Mouse (Mus musculus): ENCODE results near the gene Ralb. TPM values are rescaled to one million over a fixed set of nuclear protein-coding genes. Genes with fewer than 3 reads are reported as not detected.

The Ralb gene
- polyA plus RNA-seq, 2 experiments = 49.4 to 110 TPM

- TF ChIP-seq POLR2A (IDR thresholded peaks at IDR 0.05; ENCODE audit: borderline replicate concordance, extremely low read depth, insufficient read depth, insufficient read length) = no peak
- H3K9ac ChIP-seq (ENCODE audit: low read depth, low read length, severe bottlenecking) = no peak overlapping the region
- H3K4me1 ChIP-seq (ENCODE audit: control insufficient read depth, insufficient read depth, low read length) = peaks cover 38% of the 10 kb centered on the region
- DNase-seq (ENCODE audit: low spot score) (peak; percentile 47), ATAC-seq (ENCODE audit: low FRiP score, low read depth) (peak; percentile 58)
- no peaks in the 10 kb centered on the region for H3K36me3 ChIP-seq (ENCODE audit: control insufficient read depth, insufficient read depth, low read length)
- no peaks in the 10 kb centered on the region for H3K27me3 ChIP-seq (ENCODE audit: control insufficient read depth, insufficient read depth, low read length)
- no peak overlapping the region for H3K27ac ChIP-seq (replicated peaks; ENCODE audit: low read depth, low read length)
- WGBS = 42% methylated on average over 2 of the region's 2 CpGs
- no peak overlapping the region for H3K4me3 ChIP-seq (replicated peaks; ENCODE audit: low read length)
- H3K9me3 ChIP-seq (ENCODE audit: control insufficient read depth, low read length) = no peaks in the 10 kb centered on the region
- H3K4me2 ChIP-seq (replicated peaks; ENCODE audit: low read depth, low read length, severe bottlenecking) = no peak overlapping the region
These were observed 10.4 kb downstream of the Ralb start for GRCm38 (mm10) chr1:119494024-119494711.

GRCm38 (mm10) chr1:119492505-119492904 lies 12.1 kb downstream of the Ralb start:
- peak overlapping the region; percentile 12; the same call in 1 of the 2 replicates for H3K9ac ChIP-seq (ENCODE audit: low read depth, low read length, severe bottlenecking)
- TF ChIP-seq POLR2A (IDR thresholded peaks at IDR 0.05; ENCODE audit: borderline replicate concordance, extremely low read depth, insufficient read depth, insufficient read length) = no peak
- WGBS = 63% methylated on average over 1 of the region's 1 CpGs
- peak overlapping the region; percentile 10; the same call in 1 of the 2 replicates for H3K4me2 ChIP-seq (replicated peaks; ENCODE audit: low read depth, low read length, severe bottlenecking)
- H3K36me3 ChIP-seq (ENCODE audit: control insufficient read depth, insufficient read depth, low read length) = no peaks in the 10 kb centered on the region
- DNase-seq (ENCODE audit: low spot score) (no peak), ATAC-seq (ENCODE audit: low FRiP score, low read depth) (no peak)
- no peaks in the 10 kb centered on the region for H3K9me3 ChIP-seq (ENCODE audit: control insufficient read depth, low read length)
- no peaks in the 10 kb centered on the region for H3K27me3 ChIP-seq (ENCODE audit: control insufficient read depth, insufficient read depth, low read length)
- peak overlapping the region; percentile 48; the same call in 1 of the 2 replicates for H3K27ac ChIP-seq (replicated peaks; ENCODE audit: low read depth, low read length)
- peaks cover 48% of the 10 kb centered on the region for H3K4me1 ChIP-seq (ENCODE audit: control insufficient read depth, insufficient read depth, low read length)
- no peak overlapping the region for H3K4me3 ChIP-seq (replicated peaks; ENCODE audit: low read length)

GRCm38 (mm10) chr1:119492097-119492496 lies 12.5 kb downstream of the Ralb start:
- ATAC-seq (ENCODE audit: low FRiP score, low read depth) (no peak; the same call in 1 of the 2 replicates), DNase-seq (ENCODE audit: low spot score) (no peak)
- peaks cover 52% of the 10 kb centered on the region for H3K4me1 ChIP-seq (ENCODE audit: control insufficient read depth, insufficient read depth, low read length)
- no peaks in the 10 kb centered on the region for H3K36me3 ChIP-seq (ENCODE audit: control insufficient read depth, insufficient read depth, low read length)
- H3K27ac ChIP-seq (replicated peaks; ENCODE audit: low read depth, low read length) = peak overlapping the region; percentile 48; the same call in 1 of the 2 replicates
- H3K4me3 ChIP-seq (replicated peaks; ENCODE audit: low read length) = no peak overlapping the region
- WGBS = 33% methylated on average over 11 of the region's 11 CpGs
- TF ChIP-seq POLR2A (IDR thresholded peaks at IDR 0.05; ENCODE audit: borderline replicate concordance, extremely low read depth, insufficient read depth, insufficient read length) = no peak
- no peaks in the 10 kb centered on the region for H3K9me3 ChIP-seq (ENCODE audit: control insufficient read depth, low read length)
- H3K4me2 ChIP-seq (replicated peaks; ENCODE audit: low read depth, low read length, severe bottlenecking) = peak overlapping the region; percentile 10
- H3K27me3 ChIP-seq (ENCODE audit: control insufficient read depth, insufficient read depth, low read length) = no peaks in the 10 kb centered on the region
- peak overlapping the region; percentile 12; the same call in 1 of the 2 replicates for H3K9ac ChIP-seq (ENCODE audit: low read depth, low read length, severe bottlenecking)

GRCm38 (mm10) chr1:119490765-119491164 lies 13.8 kb downstream of the Ralb start:
- Histone ChIP-seq H3K4me3 (replicated peaks; ENCODE audit: low read length) (no peak overlapping the region), H3K9ac (ENCODE audit: low read depth, low read length, severe bottlenecking) (no peak overlapping the region), H3K36me3 (ENCODE audit: control insufficient read depth, insufficient read depth, low read length) (no peaks in the 10 kb centered on the region), H3K4me2 (replicated peaks; ENCODE audit: low read depth, low read length, severe bottlenecking) (no peak overlapping the region), H3K4me1 (ENCODE audit: control insufficient read depth, insufficient read depth, low read length) (peaks cover 55% of the 10 kb centered on the region), H3K27ac (replicated peaks; ENCODE audit: low read depth, low read length) (no peak overlapping the region; the same call in 1 of the 2 replicates), H3K9me3 (ENCODE audit: control insufficient read depth, low read length) (no peaks in the 10 kb centered on the region), H3K27me3 (ENCODE audit: control insufficient read depth, insufficient read depth, low read length) (no peaks in the 10 kb centered on the region)
- no peak for TF ChIP-seq POLR2A (IDR thresholded peaks at IDR 0.05; ENCODE audit: borderline replicate concordance, extremely low read depth, insufficient read depth, insufficient read length)
- ATAC-seq (ENCODE audit: low FRiP score, low read depth) (no peak), DNase-seq (ENCODE audit: low spot score) (no peak)
- 37% methylated on average over 7 of the region's 7 CpGs for WGBS

- H3K4me3 ChIP-seq (replicated peaks; ENCODE audit: low read length) = no peak overlapping the region
- peak overlapping the region; percentile 29 for H3K4me2 ChIP-seq (replicated peaks; ENCODE audit: low read depth, low read length, severe bottlenecking)
- H3K36me3 ChIP-seq (ENCODE audit: control insufficient read depth, insufficient read depth, low read length) = no peaks in the 10 kb centered on the region
- no peak for DNase-seq (ENCODE audit: low spot score)
- no peak overlapping the region for H3K9ac ChIP-seq (ENCODE audit: low read depth, low read length, severe bottlenecking)
- peak; percentile 47 for ATAC-seq (ENCODE audit: low FRiP score, low read depth)
- 17% methylated on average over 5 of the region's 10 CpGs for WGBS
- H3K9me3 ChIP-seq (ENCODE audit: control insufficient read depth, low read length) = no peaks in the 10 kb centered on the region
- H3K4me1 ChIP-seq (ENCODE audit: control insufficient read depth, insufficient read depth, low read length) = peaks cover 49% of the 10 kb centered on the region
- H3K27ac ChIP-seq (replicated peaks; ENCODE audit: low read depth, low read length) = no peak overlapping the region; the same call in 1 of the 2 replicates
- H3K27me3 ChIP-seq (ENCODE audit: control insufficient read depth, insufficient read depth, low read length) = no peaks in the 10 kb centered on the region
- no peak for TF ChIP-seq POLR2A (IDR thresholded peaks at IDR 0.05; ENCODE audit: borderline replicate concordance, extremely low read depth, insufficient read depth, insufficient read length)
These were observed 16.5 kb downstream of the Ralb start for GRCm38 (mm10) chr1:119487917-119488590.
